Mouse (Mus musculus): ENCODE data around the gene Zfp112. TPM values are rescaled to one million over a fixed set of nuclear protein-coding genes. Genes with fewer than 3 reads are reported as not detected.

Zfp112 gene
- polyA plus RNA-seq (2017; shearing (Covaris generic)) = 1.3 TPM

GRCm38 (mm10) chr7:24112156-24112856 is at the start of gene Zfp112:
Gene Zfp112, plus strand, starts transcription at chr7:24112314.

GRCm38 (mm10) chr7:24081634-24082431 is 30.3 kb upstream of the Zfp112 start, which contains the start of gene Zfp180:
Gene Zfp180, plus strand, starts transcription at chr7:24081924.

GRCm38 (mm10) chr7:24133996-24134828 is 22.1 kb downstream of the Zfp112 start, which contains the start of gene Zfp235:
Gene Zfp235, plus strand, starts transcription at chr7:24134169.

DNA sequence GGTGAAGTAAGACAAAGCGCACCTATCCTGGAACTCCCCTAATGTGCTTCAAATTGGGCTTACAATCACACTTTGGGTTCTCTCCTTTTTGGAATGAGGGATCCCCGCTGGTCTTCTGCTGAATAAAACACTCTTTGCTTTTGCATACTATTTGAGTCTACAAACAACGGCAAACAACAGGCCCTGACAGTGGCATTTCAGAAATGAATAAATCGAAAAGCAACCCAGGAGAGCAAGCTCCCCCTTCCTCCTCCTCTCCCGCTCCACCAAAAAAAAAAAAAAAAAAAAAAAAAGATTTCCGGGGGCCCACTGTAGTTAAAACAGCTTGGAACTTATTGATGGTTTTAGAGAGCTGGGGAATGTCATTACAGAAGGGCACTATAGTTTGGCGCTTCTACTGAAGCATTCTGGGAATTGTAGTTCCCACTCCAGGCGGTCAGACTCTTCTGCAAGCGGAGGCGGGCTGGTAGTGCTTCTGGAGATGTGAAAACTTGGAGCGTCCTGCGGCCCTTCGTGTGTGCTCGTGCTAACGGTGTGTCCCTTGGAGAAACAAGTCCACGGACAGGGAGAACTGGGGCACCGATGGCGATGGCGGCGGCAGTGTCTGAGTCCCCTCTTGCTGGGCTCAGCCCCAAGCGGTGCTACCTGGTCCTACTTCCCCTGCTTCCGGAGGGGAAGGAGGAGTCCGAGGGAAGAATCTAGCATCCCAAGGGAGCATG is 62.7 kb downstream of the Zfp112 start, which contains the start of gene Zfp114:
Zfp114 (plus strand) TSS at position 443 of the 719 bp plus-strand sequence.

Other genes with a start within 250 kb of the Zfp112 start
- not detected for gene Vmn1r177, start 245.9 kb upstream of the Zfp112 start, polyA plus RNA-seq (2017; shearing (Covaris generic))
- 0.17 TPM for gene Vmn1r178, start 220.3 kb upstream of the Zfp112 start, polyA plus RNA-seq (2017; shearing (Covaris generic))
- 0.11 TPM for gene Vmn1r179, start 185.3 kb upstream of the Zfp112 start, polyA plus RNA-seq (2017; shearing (Covaris generic))
- not detected for gene Vmn1r180, start 161.7 kb upstream of the Zfp112 start, polyA plus RNA-seq (2017; shearing (Covaris generic))
- gene Vmn1r181, start 137.7 kb upstream of the Zfp112 start, polyA plus RNA-seq (2017; shearing (Covaris generic)) = not detected
- 0.20 TPM for gene V1rd19, start 110.6 kb upstream of the Zfp112 start, polyA plus RNA-seq (2017; shearing (Covaris generic))
- 0.07 TPM for gene Vmn1r183, start 59.1 kb upstream of the Zfp112 start, polyA plus RNA-seq (2017; shearing (Covaris generic))
- gene Zfp180, start 30.4 kb upstream of the Zfp112 start, polyA plus RNA-seq (2017; shearing (Covaris generic)) = 42.6 TPM
- 7.0 TPM for gene Zfp235, start 21.9 kb downstream of the Zfp112 start, polyA plus RNA-seq (2017; shearing (Covaris generic))
- 0.21 TPM for gene Zfp114, start 62.7 kb downstream of the Zfp112 start, polyA plus RNA-seq (2017; shearing (Covaris generic))
- gene Zfp111, start 99.1 kb downstream of the Zfp112 start, polyA plus RNA-seq (2017; shearing (Covaris generic)) = not detected
- 2.0 TPM for gene Zfp109, start 125.2 kb downstream of the Zfp112 start, polyA plus RNA-seq (2017; shearing (Covaris generic))
- 0.21 TPM for gene Zfp108, start 142.5 kb downstream of the Zfp112 start, polyA plus RNA-seq (2017; shearing (Covaris generic))
- gene Zfp93, start 158.1 kb downstream of the Zfp112 start, polyA plus RNA-seq (2017; shearing (Covaris generic)) = 1.3 TPM
- 10.0 TPM for gene Zfp61, start 188.9 kb downstream of the Zfp112 start, polyA plus RNA-seq (2017; shearing (Covaris generic))
- gene Zfp94, start 204.4 kb downstream of the Zfp112 start, polyA plus RNA-seq (2017; shearing (Covaris generic)) = 2.5 TPM
- gene Tescl, start 221.6 kb downstream of the Zfp112 start, polyA plus RNA-seq (2017; shearing (Covaris generic)) = not detected
- not detected for gene Lypd5, start 236.9 kb downstream of the Zfp112 start, polyA plus RNA-seq (2017; shearing (Covaris generic))